Mouse (Mus musculus) heart, postnatal 0 days (tissue): ENCODE results near the gene Brca1.

Source experiments
- CTCF ChIP-seq: IDR thresholded peaks from 2 replicates; pipeline ENCODE4 v1.5.1; 2016; ENCODE audit warnings: antibody characterized with exemption, control low read depth, low read depth
- EP300 ChIP-seq: IDR thresholded peaks from 2 replicates; pipeline ENCODE4 v1.6.1; 2016; ENCODE audit warnings: antibody characterized with exemption, low read depth

GRCm38 (mm10) chr11:101587676-101588075, 35.9 kb upstream of the Brca1 start:
- no peak for TF ChIP-seq CTCF
- no peak for TF ChIP-seq EP300
